Mouse (Mus musculus): Measurements from ENCODE around the gene Opa3. TPM values are rescaled to one million over a fixed set of nuclear protein-coding genes. Genes with fewer than 3 reads are reported as not detected.

The Opa3 gene
- total and polyA plus RNA-seq, 3 experiments = 8.4 to 15.2 (median 14.2) TPM

- H3K4me3 ChIP-seq (ENCODE audit: low read depth, low read length) = no peak overlapping the region
- ATAC-seq (ENCODE audit: extremely low read depth, insufficient number of reproducible peaks, low FRiP score, poor library complexity, severe bottlenecking) (no peak), DNase-seq (ENCODE audit: low spot score) (no peak)
- TF ChIP-seq GATA2 (IDR thresholded peaks at IDR 0.05; ENCODE audit: borderline replicate concordance, low read depth, low read length) (no peak), CTCF (IDR thresholded peaks at IDR 0.05; ENCODE audit: low read depth, low read length) (no peak), TAL1 (conservative IDR thresholded peaks at IDR 0.05; ENCODE audit: low read depth, low read length) (no peak), GATA1 (IDR thresholded peaks at IDR 0.05; ENCODE audit: borderline replicate concordance, low read length) (no peak), POLR2AphosphoS5 (IDR thresholded peaks at IDR 0.05; ENCODE audit: insufficient replicate concordance, low read depth, low read length) (no peak)
- no peaks in the 10 kb centered on the region for H3K9me3 ChIP-seq (replicated peaks)
- peaks cover 57% of the 10 kb centered on the region for H3K4me1 ChIP-seq (ENCODE audit: insufficient read depth, low read depth, low read length)
- H3K36me3 ChIP-seq (replicated peaks) = peaks cover 72% of the 10 kb centered on the region
- no peaks in the 10 kb centered on the region for H3K27me3 ChIP-seq (ENCODE audit: insufficient read depth, low read length)
Measured at GRCm38 (mm10) chr7:19236411-19236810, 8.3 kb downstream of the Opa3 start.

- no peak for TF ChIP-seq GATA1 (IDR thresholded peaks at IDR 0.05; ENCODE audit: borderline replicate concordance, low read length)
- TF ChIP-seq POLR2AphosphoS5 (IDR thresholded peaks at IDR 0.05; ENCODE audit: insufficient replicate concordance, low read depth, low read length) = no peak
- TF ChIP-seq TAL1 (conservative IDR thresholded peaks at IDR 0.05; ENCODE audit: low read depth, low read length) = no peak
- TF ChIP-seq CTCF (IDR thresholded peaks at IDR 0.05; ENCODE audit: low read depth, low read length) = no peak
- no peak for TF ChIP-seq GATA2 (IDR thresholded peaks at IDR 0.05; ENCODE audit: borderline replicate concordance, low read depth, low read length)
- Histone ChIP-seq H3K27me3 (ENCODE audit: insufficient read depth, low read length) (no peaks in the 10 kb centered on the region), H3K4me3 (ENCODE audit: low read depth, low read length) (no peak overlapping the region), H3K9me3 (replicated peaks) (no peaks in the 10 kb centered on the region), H3K36me3 (replicated peaks) (peaks cover 61% of the 10 kb centered on the region), H3K4me1 (ENCODE audit: insufficient read depth, low read depth, low read length) (peaks cover 49% of the 10 kb centered on the region)
- DNase-seq (ENCODE audit: low spot score) (no peak), ATAC-seq (ENCODE audit: extremely low read depth, insufficient number of reproducible peaks, low FRiP score, poor library complexity, severe bottlenecking) (no peak)
Measured at GRCm38 (mm10) chr7:19238344-19238743, 10.2 kb downstream of the Opa3 start.

GRCm38 (mm10) chr7:19239423-19239822, 11.3 kb downstream of the Opa3 start:
- no peaks in the 10 kb centered on the region for H3K9me3 ChIP-seq (replicated peaks)
- peaks cover 62% of the 10 kb centered on the region for H3K36me3 ChIP-seq (replicated peaks)
- H3K4me3 ChIP-seq (ENCODE audit: low read depth, low read length) = no peak overlapping the region
- no peaks in the 10 kb centered on the region for H3K27me3 ChIP-seq (ENCODE audit: insufficient read depth, low read length)
- DNase-seq (ENCODE audit: low spot score) (peak; percentile 52), ATAC-seq (ENCODE audit: extremely low read depth, insufficient number of reproducible peaks, low FRiP score, poor library complexity, severe bottlenecking) (peak; percentile 71)
- peak; percentile 60 for TF ChIP-seq CTCF (IDR thresholded peaks at IDR 0.05; ENCODE audit: low read depth, low read length)
- no peak for TF ChIP-seq POLR2AphosphoS5 (IDR thresholded peaks at IDR 0.05; ENCODE audit: insufficient replicate concordance, low read depth, low read length)
- H3K4me1 ChIP-seq (ENCODE audit: insufficient read depth, low read depth, low read length) = peaks cover 49% of the 10 kb centered on the region

GRCm38 (mm10) chr7:19239986-19240385, 11.9 kb downstream of the Opa3 start:
- no peak for TF ChIP-seq POLR2AphosphoS5 (IDR thresholded peaks at IDR 0.05; ENCODE audit: insufficient replicate concordance, low read depth, low read length)
- TF ChIP-seq GATA2 (IDR thresholded peaks at IDR 0.05; ENCODE audit: borderline replicate concordance, low read depth, low read length) = no peak
- TF ChIP-seq GATA1 (IDR thresholded peaks at IDR 0.05; ENCODE audit: borderline replicate concordance, low read length) = no peak
- no peak for TF ChIP-seq CTCF (IDR thresholded peaks at IDR 0.05; ENCODE audit: low read depth, low read length)
- no peak for TF ChIP-seq TAL1 (conservative IDR thresholded peaks at IDR 0.05; ENCODE audit: low read depth, low read length)
- peaks cover 63% of the 10 kb centered on the region for H3K36me3 ChIP-seq (replicated peaks)
- H3K27me3 ChIP-seq (ENCODE audit: insufficient read depth, low read length) = no peaks in the 10 kb centered on the region
- peaks cover 48% of the 10 kb centered on the region for H3K4me1 ChIP-seq (ENCODE audit: insufficient read depth, low read depth, low read length)
- ATAC-seq (ENCODE audit: extremely low read depth, insufficient number of reproducible peaks, low FRiP score, poor library complexity, severe bottlenecking) (no peak), DNase-seq (ENCODE audit: low spot score) (no peak)
- no peak overlapping the region for H3K4me3 ChIP-seq (ENCODE audit: low read depth, low read length)
- no peaks in the 10 kb centered on the region for H3K9me3 ChIP-seq (replicated peaks)

- Histone ChIP-seq H3K4me3 (ENCODE audit: low read depth, low read length) (no peak overlapping the region), H3K27me3 (ENCODE audit: insufficient read depth, low read length) (no peaks in the 10 kb centered on the region), H3K36me3 (replicated peaks) (peaks cover 66% of the 10 kb centered on the region), H3K4me1 (ENCODE audit: insufficient read depth, low read depth, low read length) (peaks cover 50% of the 10 kb centered on the region), H3K9me3 (replicated peaks) (no peaks in the 10 kb centered on the region)
- ATAC-seq (ENCODE audit: extremely low read depth, insufficient number of reproducible peaks, low FRiP score, poor library complexity, severe bottlenecking) = no peak
- no peak for DNase-seq (ENCODE audit: low spot score)
- no peak for TF ChIP-seq CTCF (IDR thresholded peaks at IDR 0.05; ENCODE audit: low read depth, low read length)
- TF ChIP-seq TAL1 (conservative IDR thresholded peaks at IDR 0.05; ENCODE audit: low read depth, low read length) = no peak
- no peak for TF ChIP-seq GATA2 (IDR thresholded peaks at IDR 0.05; ENCODE audit: borderline replicate concordance, low read depth, low read length)
- no peak for TF ChIP-seq POLR2AphosphoS5 (IDR thresholded peaks at IDR 0.05; ENCODE audit: insufficient replicate concordance, low read depth, low read length)
- TF ChIP-seq GATA1 (IDR thresholded peaks at IDR 0.05; ENCODE audit: borderline replicate concordance, low read length) = no peak
Measured at GRCm38 (mm10) chr7:19240905-19241463, 12.8 kb downstream of the Opa3 start.

- Histone ChIP-seq H3K4me1 (ENCODE audit: insufficient read depth, low read depth, low read length) (peaks cover 51% of the 10 kb centered on the region), H3K4me3 (ENCODE audit: low read depth, low read length) (no peak overlapping the region), H3K27me3 (ENCODE audit: insufficient read depth, low read length) (no peaks in the 10 kb centered on the region), H3K36me3 (replicated peaks) (peaks cover 67% of the 10 kb centered on the region), H3K9me3 (replicated peaks) (no peaks in the 10 kb centered on the region)
- TF ChIP-seq POLR2AphosphoS5 (IDR thresholded peaks at IDR 0.05; ENCODE audit: insufficient replicate concordance, low read depth, low read length) (no peak), CTCF (IDR thresholded peaks at IDR 0.05; ENCODE audit: low read depth, low read length) (no peak), GATA1 (IDR thresholded peaks at IDR 0.05; ENCODE audit: borderline replicate concordance, low read length) (no peak), TAL1 (conservative IDR thresholded peaks at IDR 0.05; ENCODE audit: low read depth, low read length) (no peak), GATA2 (IDR thresholded peaks at IDR 0.05; ENCODE audit: borderline replicate concordance, low read depth, low read length) (no peak)
- DNase-seq (ENCODE audit: low spot score) = no peak
- no peak for ATAC-seq (ENCODE audit: extremely low read depth, insufficient number of reproducible peaks, low FRiP score, poor library complexity, severe bottlenecking)
Measured at GRCm38 (mm10) chr7:19242005-19242404, 13.9 kb downstream of the Opa3 start.
